Mouse (Mus musculus) brain, embryonic 14.5 days (tissue): Measurements from ENCODE around the gene Pdcd11. TPM values are rescaled to one million over a fixed set of nuclear protein-coding genes. Genes with fewer than 3 reads are reported as not detected.

Source experiments
- DNase-seq: peaks from one replicate; pipeline ENCODE4 v3.0.0-alpha.2; 2011; ENCODE audit warnings: low read depth
- CTCF ChIP-seq: fragments of 200-500 bp; IDR thresholded peaks from 2 replicates; pipeline ENCODE4 v1.5.1; 2012; ENCODE audit warnings: inconsistent platforms, mild to moderate bottlenecking, moderate library complexity, borderline replicate concordance; ENCODE audit not compliant: insufficient read depth, insufficient read length; ENCODE audit errors: extremely low read depth
- POLR2A ChIP-seq: fragments of 200-500 bp; IDR thresholded peaks from 2 replicates; pipeline ENCODE4 v1.6.1; 2012; ENCODE audit warnings: mild to moderate bottlenecking, inconsistent platforms, borderline replicate concordance; ENCODE audit not compliant: poor library complexity, insufficient read depth, insufficient read length, severe bottlenecking; ENCODE audit errors: extremely low read depth
- polyA plus RNA-seq: library from polyadenylated mRNA; depleted of rRNA; stranded (reverse); fragments of >200 nt; gene quantifications from 2 replicates; pipeline ENCODE4 v1.2.3, GENCODE M21; 2012

Pdcd11 gene
- polyA plus RNA-seq, 1 experiment = 18.9 TPM

DNA sequence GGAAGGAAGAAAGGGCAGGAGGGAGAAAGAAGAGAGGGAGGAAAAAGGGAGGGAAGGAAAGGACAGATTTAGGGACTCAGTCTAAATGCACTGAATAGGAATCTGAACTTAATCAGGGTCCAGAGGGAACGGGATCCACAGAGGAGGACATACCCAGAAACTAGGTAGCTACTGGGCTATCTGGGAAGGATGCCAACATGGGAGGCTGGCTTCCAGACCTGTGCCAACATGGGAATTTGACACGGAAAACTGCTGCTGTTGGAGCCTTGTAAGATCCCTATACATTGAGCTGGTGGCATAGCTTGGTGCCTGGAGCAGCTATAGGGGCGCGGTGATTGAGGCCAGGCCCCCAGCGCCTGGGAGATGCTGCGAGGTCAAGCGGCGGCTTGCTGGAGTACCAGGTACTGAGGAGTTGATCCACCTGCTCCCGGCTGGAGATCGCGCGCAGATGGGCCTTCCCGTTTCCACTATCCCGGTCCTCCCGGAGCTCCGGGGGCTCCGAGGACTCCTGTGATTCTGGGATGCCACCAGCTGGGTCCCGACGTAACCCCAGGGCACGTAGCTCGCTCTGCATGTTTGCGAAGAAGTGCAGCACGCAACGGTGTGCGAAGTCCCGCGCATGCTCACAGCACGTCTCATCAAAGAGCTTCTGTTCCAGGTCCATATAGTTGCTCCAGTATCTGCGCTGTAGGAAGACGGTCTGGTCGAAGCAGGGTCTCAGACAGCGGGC, 60.9 kb downstream of the Pdcd11 start:
- peak; percentile 79 for DNase-seq
- TF ChIP-seq CTCF (no peak), POLR2A (no peak)

DNA sequence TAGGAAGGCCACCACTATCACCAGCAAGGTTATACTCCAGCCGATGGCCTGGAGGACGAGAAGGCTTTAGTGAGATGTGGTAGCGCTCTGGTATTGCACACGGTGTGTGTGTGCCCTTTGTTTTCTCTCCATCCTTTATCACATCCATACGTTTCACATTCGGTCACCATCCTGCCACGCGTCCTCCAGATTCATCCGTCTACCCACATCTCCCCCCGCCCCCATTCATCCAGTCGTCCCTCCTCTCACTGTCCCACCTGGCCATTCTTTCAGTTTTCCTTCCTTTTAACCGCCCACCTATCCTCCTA, 61.4 kb downstream of the Pdcd11 start:
- no peak for DNase-seq
- TF ChIP-seq CTCF (no peak), POLR2A (no peak)

DNA sequence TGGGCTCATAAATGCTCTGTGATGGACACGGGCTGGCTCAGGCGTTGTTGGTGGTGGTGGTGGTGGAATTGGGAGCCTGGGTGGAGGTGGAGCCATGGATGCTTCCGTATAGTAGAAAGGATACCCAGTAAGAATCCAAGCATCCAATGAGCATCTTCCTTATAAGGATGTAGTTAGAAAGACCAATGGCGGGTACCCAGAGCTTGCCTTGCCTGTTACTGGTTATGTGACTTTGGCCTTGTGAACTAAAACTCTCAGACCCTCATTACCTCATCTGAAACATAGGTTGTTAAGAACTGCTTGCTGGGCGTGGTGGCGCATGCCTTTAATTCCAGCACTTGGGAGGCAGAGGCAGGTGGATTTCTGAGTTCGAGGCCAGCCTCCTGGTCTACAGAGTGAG, 63.2 kb downstream of the Pdcd11 start:
- TF ChIP-seq CTCF = no peak
- TF ChIP-seq POLR2A = no peak
- DNase-seq = no peak

DNA sequence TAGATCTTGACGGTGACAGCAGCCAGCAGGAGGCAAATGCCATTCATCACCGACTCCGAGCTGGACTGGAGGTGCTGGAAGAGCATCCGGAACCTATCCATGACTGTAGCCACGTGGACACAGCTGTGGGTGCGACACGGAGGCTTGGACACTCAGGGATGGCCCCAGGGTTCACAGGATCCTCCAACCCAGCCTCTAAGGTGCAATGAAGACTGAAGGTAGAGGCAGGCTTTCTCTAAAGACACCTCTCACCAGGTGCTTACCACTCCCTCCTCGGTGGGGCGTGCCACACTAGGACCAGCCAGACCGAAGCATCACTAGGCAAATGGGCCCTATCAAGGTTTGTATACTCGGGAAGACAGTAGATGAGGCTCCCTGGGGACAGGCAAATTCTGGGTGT, 67.1 kb downstream of the Pdcd11 start, which contains the start of gene Calhm3:
Gene Calhm3, minus strand, starts transcription at position 101 of the 400 bp plus-strand sequence.
- no peak for DNase-seq
- no peak for TF ChIP-seq CTCF
- TF ChIP-seq POLR2A = no peak

DNA sequence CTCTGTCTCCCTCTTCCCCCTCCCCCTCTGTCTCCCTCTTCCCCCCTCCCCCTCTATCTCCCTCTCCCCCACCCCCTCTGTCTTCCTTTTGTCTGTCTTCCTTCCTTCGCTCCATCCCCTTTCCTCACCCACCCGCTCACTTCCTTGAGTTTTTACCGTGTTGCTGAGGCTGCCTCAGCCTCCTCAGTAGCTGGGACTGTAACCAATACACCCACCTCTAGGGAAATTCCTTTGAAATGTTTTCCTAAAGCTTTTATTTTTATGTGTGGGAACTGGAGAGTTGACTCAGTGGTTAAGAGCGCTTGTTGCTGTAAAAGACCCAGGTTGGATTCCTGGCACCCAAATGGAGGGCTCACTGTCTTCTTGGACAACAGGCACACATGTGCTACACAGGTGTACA, 71.1 kb downstream of the Pdcd11 start:
- no peak for DNase-seq
- TF ChIP-seq POLR2A = no peak
- no peak for TF ChIP-seq CTCF

DNA sequence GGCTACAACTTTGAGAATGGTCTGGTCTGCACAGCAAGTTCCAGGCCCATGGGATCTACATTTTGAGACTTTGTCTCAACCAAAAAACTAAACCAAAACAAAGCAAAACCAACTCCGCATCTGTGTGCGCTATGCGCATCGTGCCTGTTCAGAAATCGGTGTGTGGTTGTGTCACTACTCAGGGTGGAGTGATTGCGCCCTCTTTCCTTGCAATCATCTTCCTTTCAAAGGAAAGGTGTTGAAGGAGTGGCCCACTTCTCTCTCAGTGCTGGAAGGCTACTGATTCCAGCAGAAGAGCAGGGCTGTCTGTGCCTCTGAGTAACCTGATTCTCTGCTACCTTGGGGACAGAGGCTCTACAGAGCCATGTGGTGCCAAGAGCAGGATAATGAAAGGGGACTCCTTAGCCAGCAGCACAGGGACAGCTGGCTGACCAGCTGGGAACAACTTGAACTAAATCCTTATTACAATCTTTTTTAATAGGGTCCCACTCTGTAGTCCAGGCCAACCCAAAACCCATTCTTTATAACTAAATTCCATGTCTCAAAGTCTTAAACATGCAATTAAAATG, 72.7 kb downstream of the Pdcd11 start:
- DNase-seq = no peak
- TF ChIP-seq POLR2A = no peak
- no peak for TF ChIP-seq CTCF

DNA sequence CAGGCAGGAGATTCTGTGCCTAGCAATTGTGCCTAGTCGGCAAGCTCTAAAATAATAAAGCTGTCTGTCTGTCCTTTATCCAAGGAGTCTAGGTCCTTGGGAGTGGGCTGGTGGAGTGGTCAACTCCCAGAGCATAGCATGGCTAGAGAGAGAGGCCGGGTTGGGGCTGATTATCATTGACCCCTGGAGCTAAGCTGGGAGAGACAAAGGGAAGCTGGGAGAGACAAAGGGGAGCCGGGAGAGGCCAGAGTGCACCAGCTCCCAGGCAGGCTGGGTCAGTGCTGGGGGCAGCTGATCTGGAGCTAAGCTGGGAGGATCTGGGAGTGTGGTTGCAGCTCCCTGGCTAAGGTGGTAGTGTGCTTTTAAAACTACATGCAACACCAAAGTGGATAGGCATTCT, 76.2 kb downstream of the Pdcd11 start:
- TF ChIP-seq CTCF (no peak), POLR2A (no peak)
- DNase-seq = no peak

DNA sequence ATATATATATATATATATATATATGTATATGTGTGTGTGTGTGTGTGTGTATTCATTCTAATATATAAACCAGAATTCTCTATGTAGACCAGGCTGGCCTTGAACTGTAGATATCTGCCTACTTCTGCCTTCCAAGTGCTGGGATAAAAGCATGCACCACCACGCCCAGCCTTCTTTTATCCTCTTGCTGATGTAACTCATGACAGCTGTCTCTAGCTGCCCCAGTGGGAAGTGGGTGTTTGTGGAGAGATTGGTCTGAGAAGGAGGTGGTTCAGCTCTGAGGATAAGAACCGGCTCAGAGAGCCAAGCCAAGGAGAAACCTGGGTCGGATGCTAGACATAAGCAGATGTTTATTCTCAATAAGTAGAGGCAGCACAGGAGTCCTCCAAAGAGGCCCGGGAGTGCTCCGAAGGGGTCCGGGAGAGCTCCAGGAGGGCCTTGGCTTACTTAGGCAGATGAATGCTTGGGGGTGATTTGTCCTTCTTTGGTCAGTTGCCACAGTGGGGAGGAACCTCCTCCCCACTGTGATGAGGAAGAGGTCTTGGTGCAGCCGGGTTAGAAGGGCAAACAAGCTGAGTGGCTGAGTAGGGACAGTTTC, 77.1 kb downstream of the Pdcd11 start:
- DNase-seq = no peak
- TF ChIP-seq POLR2A (no peak), CTCF (no peak)

DNA sequence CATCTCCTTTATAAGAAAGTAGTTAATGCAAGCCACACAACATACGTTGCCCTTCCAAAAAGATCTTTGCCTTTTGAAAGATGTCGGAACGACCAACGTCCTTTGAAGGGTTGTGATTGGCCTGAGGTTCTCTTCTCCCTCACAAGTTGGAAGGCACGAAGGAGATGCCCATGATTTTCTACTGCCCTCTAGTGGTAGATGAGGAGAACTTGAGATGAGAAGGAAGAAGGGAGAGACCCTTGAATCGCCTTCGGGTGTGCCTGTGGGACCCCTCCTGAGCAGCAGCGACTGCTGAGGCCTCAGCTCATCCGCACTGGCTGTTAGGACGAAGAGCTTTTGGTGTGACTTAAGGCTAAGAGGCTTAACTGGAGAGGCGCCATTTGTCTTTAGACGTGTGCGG, 77.7 kb downstream of the Pdcd11 start:
- peak; percentile 78 for DNase-seq

DNA sequence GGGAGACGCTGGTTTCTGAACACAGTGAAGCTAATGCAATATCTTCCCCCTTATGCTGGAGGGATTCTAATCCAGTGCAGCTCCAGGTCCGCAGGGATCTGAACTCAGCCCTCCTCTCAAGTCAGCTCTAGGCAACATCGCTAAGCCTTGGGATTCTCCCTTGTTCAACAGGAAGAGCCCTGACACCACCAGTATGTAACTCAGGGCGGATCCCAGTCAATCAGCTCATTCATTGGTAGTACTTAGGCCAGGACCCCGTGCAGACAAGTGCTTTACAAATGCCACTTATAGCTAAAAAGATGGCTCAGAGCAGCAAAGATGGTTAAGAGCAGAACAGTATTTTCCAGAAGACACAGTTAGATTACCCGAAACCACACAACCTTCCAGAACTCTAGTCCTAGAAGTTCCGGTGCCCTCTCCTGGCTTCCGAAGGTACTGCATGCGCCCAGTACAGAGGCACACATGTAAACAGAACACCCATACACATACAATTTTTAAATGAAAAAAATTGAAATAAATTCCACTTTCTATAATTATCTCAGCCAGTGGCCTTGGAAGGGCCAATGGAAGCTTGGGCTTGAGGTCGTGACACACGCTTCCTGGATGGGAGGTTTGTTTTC, 78.3 kb downstream of the Pdcd11 start:
- peak; percentile 85 for DNase-seq
- TF ChIP-seq CTCF = peak; percentile 78; the same call in 1 of the 2 replicates
- TF ChIP-seq POLR2A = no peak

More for the DNA sequence above, 77.7 kb downstream of the Pdcd11 start:
- TF ChIP-seq CTCF (peak; percentile 77), POLR2A (no peak)

DNA sequence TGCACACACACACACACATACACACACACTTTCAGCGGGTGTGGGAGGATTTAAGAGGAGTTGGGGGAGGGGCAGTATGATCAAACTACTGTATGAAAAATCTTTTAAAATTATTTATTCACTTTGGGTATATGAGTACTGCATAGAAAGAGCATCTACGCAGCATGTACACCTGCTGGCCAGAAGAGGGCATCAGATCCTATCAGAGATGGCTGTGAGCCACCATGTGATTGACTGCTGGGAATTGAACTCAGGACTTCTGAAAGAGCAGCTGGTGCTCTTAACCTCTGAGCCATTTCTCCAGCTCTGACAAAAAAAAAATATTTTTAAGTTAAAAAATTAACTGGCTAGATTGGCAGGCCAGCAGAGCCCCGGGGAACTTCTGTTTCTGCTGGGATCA, 83.9 kb downstream of the Pdcd11 start:
- TF ChIP-seq POLR2A (no peak), CTCF (peak; percentile 50; the same call in 1 of the 2 replicates)
- DNase-seq = peak; percentile 49
